Mouse (Mus musculus) urinary bladder, postnatal 36 days (tissue): ENCODE results near the gene Prkag1.
A peak's percentile ranks its signal among the peaks of the same experiment; 100 is the strongest.

ENCODE experiments used
- DNase-seq, 2 experiments: peaks; one replicate each; pipeline ENCODE4 v3.0.0; 2022; ENCODE audit warnings: low spot score in 2 of 2, mixed read lengths in 1 of 2

The Prkag1 gene

GRCm38 (mm10) chr15:98853161-98853937, 22.0 kb upstream of the Prkag1 start:
- no peak for DNase-seq

- no peak for DNase-seq
Observed at GRCm38 (mm10) chr15:98852733-98853132, 21.4 kb upstream of the Prkag1 start.

GRCm38 (mm10) chr15:98852071-98852470, 20.8 kb upstream of the Prkag1 start:
- no peak for DNase-seq

GRCm38 (mm10) chr15:98851229-98851818, 20.0 kb upstream of the Prkag1 start:
- no peak for DNase-seq

- peak in 1 of 2 experiments; percentile 47 for DNase-seq
Observed at GRCm38 (mm10) chr15:98850668-98851067, 19.3 kb upstream of the Prkag1 start.

- no peak for DNase-seq
Observed at GRCm38 (mm10) chr15:98849956-98850600, 18.8 kb upstream of the Prkag1 start.

GRCm38 (mm10) chr15:98849165-98849564, 17.8 kb upstream of the Prkag1 start:
- DNase-seq, result no peak

GRCm38 (mm10) chr15:98846140-98846539, 14.8 kb upstream of the Prkag1 start:
- DNase-seq, result no peak

GRCm38 (mm10) chr15:98845149-98845548, 13.8 kb upstream of the Prkag1 start:
- no peak for DNase-seq

GRCm38 (mm10) chr15:98843595-98844223, 12.4 kb upstream of the Prkag1 start:
- DNase-seq, result no peak

GRCm38 (mm10) chr15:98839671-98840585, 8.6 kb upstream of the Prkag1 start:
- no peak for DNase-seq

GRCm38 (mm10) chr15:98839161-98839560, 7.8 kb upstream of the Prkag1 start:
- no peak for DNase-seq

GRCm38 (mm10) chr15:98837743-98838103, 6.4 kb upstream of the Prkag1 start:
- no peak for DNase-seq

GRCm38 (mm10) chr15:98837006-98837742, 5.9 kb upstream of the Prkag1 start:
- DNase-seq, result no peak

GRCm38 (mm10) chr15:98835291-98835690, 4.0 kb upstream of the Prkag1 start:
- DNase-seq, result no peak

GRCm38 (mm10) chr15:98834059-98834458, 2.7 kb upstream of the Prkag1 start:
- DNase-seq, result no peak

GRCm38 (mm10) chr15:98833281-98833680, 2.0 kb upstream of the Prkag1 start:
- no peak for DNase-seq

- DNase-seq, result no peak
Observed at GRCm38 (mm10) chr15:98832161-98833058, 1.1 kb upstream of the Prkag1 start.

- no peak for DNase-seq
Observed at GRCm38 (mm10) chr15:98831684-98832035, 339 bp upstream of the Prkag1 start.

- no peak for DNase-seq
Observed at GRCm38 (mm10) chr15:98827611-98828011, 3.7 kb downstream of the Prkag1 start.
